Mouse (Mus musculus): Measurements from ENCODE around the gene Fbxo46. TPM values are rescaled to one million over a fixed set of nuclear protein-coding genes. Genes with fewer than 3 reads are reported as not detected.

The Fbxo46 gene
- polyA plus RNA-seq, 1 experiment from 2014 or later = 17.6 TPM

DNA sequence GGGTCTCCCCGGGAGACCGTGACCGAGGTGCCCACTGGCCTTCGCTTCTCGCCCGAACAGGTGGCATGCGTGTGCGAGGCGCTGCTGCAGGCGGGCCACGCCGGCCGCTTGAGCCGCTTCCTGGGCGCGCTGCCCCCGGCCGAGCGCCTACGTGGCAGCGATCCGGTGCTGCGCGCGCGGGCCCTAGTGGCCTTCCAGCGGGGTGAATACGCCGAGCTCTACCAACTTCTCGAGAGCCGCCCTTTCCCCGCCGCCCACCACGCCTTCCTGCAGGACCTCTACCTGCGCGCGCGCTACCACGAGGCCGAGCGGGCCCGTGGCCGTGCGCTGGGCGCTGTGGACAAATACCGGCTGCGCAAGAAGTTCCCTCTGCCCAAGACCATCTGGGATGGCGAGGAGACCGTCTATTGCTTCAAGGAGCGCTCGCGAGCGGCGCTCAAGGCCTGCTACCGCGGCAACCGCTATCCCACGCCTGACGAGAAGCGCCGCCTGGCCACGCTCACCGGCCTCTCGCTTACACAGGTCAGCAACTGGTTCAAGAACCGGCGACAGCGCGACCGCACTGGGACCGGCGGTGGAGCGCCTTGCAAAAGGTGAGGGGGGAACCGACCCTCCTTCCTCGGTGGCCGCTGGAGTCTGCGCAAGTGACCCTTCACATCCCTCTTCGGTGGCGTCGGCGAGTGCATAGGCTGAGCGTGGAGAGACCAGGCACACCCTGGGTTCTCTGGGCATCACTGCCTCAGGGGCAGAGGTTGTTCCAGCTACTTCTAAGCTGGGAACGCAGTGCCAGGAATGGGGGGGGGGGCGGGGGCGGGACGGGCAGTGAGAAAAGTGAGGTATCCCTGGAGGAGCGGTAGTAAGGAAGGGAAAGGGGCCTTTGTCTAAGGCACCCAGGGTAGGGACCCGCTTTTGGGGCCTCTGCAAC lies 24.6 kb upstream of the Fbxo46 start:
- Histone ChIP-seq H3K36me3 (peaks cover 41% of the 10 kb centered on the region), H3K4me3 (peak overlapping the region; percentile 85), H3K27me3 (ENCODE audit: low read depth, poor library complexity, severe bottlenecking) (peaks cover 24% of the 10 kb centered on the region), H3K9me3 (replicated peaks) (no peaks in the 10 kb centered on the region), H3K4me1 (peaks cover 75% of the 10 kb centered on the region), H3K27ac (replicated peaks) (peak overlapping the region; percentile 98)
- DNase-seq (ENCODE audit: low spot score) = peak; percentile 71
- WGBS = under 1% methylated on average over 85 of the region's 87 CpGs

DNA sequence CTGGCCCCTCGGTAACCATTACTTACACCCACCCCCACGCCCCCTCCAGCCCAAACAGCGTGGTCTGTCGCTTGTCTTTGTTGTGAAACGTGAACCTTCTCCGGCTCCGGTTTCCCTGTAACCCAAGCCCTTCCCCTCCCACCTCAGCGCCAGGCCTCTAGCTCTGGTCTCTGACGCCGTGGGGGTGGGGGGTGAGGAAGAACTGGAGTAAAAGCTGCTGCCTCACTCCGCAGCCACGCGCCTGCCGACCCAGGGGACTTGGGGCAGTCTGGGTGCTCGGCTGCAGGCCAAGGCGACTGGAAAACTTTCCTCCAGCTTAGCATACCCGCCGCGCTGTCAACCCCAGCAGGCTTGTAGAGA lies 23.9 kb upstream of the Fbxo46 start:
- Histone ChIP-seq H3K36me3 (peaks cover 35% of the 10 kb centered on the region), H3K9me3 (replicated peaks) (no peaks in the 10 kb centered on the region), H3K27ac (replicated peaks) (peak overlapping the region; percentile 98), H3K4me3 (peak overlapping the region; percentile 85), H3K4me1 (peaks cover 75% of the 10 kb centered on the region), H3K27me3 (ENCODE audit: low read depth, poor library complexity, severe bottlenecking) (peaks cover 17% of the 10 kb centered on the region)
- peak; percentile 80 for DNase-seq (ENCODE audit: low spot score)
- 0% methylated on average over 19 of the region's 19 CpGs for WGBS

DNA sequence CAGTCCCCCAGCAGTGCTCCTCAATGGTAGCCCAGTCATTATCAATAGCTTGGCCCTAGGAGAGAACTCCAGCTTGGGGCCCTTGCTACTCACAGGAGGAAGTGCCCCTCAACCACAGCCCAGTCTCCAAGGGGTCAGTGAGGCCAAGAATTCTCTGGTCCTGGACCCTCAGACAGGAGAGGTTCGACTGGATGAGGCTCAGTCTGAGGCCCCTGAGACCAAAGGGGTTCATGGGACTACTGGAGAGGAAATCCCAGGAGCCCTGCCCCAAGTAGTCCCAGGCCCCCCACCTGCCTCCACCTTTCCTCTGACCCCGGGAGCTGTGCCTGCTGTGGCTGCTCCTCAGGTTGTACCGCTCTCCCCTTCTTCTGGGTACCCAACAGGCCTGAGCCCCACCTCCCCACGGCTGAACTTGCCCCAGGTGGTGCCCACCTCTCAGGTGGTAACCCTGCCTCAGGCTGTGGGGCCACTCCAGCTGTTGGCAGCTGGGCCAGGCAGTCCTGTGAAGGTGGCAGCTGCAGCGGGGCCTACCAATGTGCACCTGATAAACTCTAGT lies 23.2 kb upstream of the Fbxo46 start:
- Histone ChIP-seq H3K4me1 (peaks cover 69% of the 10 kb centered on the region), H3K27ac (replicated peaks) (peak overlapping the region; percentile 98), H3K4me3 (peak overlapping the region; percentile 85), H3K36me3 (peaks cover 27% of the 10 kb centered on the region), H3K27me3 (ENCODE audit: low read depth, poor library complexity, severe bottlenecking) (peaks cover 10% of the 10 kb centered on the region), H3K9me3 (replicated peaks) (no peaks in the 10 kb centered on the region)
- DNase-seq (ENCODE audit: low spot score) = no peak
- 62% methylated on average over 5 of the region's 5 CpGs for WGBS

DNA sequence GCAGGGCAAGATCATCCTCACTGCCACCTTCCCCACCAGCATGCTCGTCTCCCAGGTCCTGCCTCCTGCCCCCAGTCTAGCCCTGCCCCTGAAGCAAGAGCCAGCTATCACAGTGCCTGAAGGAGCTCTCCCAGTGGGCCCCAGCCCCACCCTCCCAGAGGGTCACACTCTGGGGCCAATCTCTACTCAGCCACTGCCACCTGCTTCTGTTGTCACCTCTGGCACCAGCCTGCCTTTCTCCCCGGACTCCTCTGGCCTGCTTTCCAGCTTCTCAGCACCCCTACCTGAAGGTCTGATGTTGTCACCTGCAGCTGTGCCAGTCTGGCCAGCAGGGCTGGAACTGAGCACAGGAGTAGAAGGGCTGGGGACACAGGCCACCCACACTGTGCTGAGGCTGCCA lies 22.4 kb upstream of the Fbxo46 start:
- DNase-seq (ENCODE audit: low spot score) = no peak
- Histone ChIP-seq H3K9me3 (replicated peaks) (no peaks in the 10 kb centered on the region), H3K4me3 (peak overlapping the region; percentile 85), H3K4me1 (peaks cover 62% of the 10 kb centered on the region), H3K36me3 (peaks cover 20% of the 10 kb centered on the region), H3K27ac (replicated peaks) (0 out of 2 replicates have a peak overlapping the region, but pooled peaks have one; percentile 52), H3K27me3 (ENCODE audit: low read depth, poor library complexity, severe bottlenecking) (peaks cover 3% of the 10 kb centered on the region)
- 84% methylated on average over 2 of the region's 2 CpGs for WGBS

DNA sequence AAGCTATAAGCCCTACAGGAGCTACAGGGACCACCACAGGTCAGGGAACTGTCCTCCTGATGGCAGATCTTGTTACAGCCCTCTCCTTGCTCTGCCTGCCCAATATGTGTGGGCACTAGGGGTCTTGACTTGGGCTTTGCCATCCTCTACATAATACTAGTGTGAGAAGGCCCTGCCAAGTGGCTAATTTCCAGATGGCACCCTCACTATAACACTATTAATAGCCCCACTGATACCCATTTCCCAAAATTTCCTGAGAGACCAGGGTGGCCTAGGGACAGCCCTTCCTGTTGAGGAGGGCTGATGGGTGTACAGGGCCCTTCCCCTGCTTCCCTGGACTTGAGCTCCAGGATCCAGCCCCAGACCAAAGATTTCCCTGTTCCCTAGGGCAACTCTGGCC lies 21.8 kb upstream of the Fbxo46 start:
- Histone ChIP-seq H3K4me1 (peaks cover 56% of the 10 kb centered on the region), H3K27me3 (ENCODE audit: low read depth, poor library complexity, severe bottlenecking) (no peaks in the 10 kb centered on the region), H3K4me3 (no peak overlapping the region), H3K27ac (replicated peaks) (no peak overlapping the region), H3K9me3 (replicated peaks) (no peaks in the 10 kb centered on the region), H3K36me3 (peaks cover 18% of the 10 kb centered on the region)
- DNase-seq (ENCODE audit: low spot score) = no peak

DNA sequence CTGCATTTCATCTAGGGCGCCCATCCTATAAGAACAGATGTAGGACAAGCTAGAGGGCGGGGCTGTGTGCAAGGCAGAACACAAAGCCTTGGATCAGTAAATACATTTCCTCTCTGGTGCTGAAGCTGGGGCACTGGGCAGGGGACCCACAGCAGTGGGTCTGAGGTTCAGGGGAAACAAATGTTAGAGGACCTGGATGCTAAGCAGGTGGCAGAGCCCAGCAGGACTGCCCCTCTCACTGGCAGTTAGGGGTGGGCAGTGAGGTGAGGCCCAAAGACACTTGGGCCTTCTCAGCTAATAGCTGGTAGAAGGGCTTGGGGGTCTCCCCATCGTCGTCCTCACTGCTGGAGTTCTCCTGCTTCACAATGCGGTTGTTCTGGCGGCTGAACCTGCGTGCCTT lies 20.8 kb upstream of the Fbxo46 start:
- Histone ChIP-seq H3K36me3 (peaks cover 18% of the 10 kb centered on the region), H3K4me3 (no peak overlapping the region), H3K4me1 (peaks cover 47% of the 10 kb centered on the region), H3K9me3 (replicated peaks) (no peaks in the 10 kb centered on the region), H3K27ac (replicated peaks) (no peak overlapping the region), H3K27me3 (ENCODE audit: low read depth, poor library complexity, severe bottlenecking) (no peaks in the 10 kb centered on the region)
- WGBS = 61% methylated on average over 7 of the region's 7 CpGs
- DNase-seq (ENCODE audit: low spot score) = no peak

DNA sequence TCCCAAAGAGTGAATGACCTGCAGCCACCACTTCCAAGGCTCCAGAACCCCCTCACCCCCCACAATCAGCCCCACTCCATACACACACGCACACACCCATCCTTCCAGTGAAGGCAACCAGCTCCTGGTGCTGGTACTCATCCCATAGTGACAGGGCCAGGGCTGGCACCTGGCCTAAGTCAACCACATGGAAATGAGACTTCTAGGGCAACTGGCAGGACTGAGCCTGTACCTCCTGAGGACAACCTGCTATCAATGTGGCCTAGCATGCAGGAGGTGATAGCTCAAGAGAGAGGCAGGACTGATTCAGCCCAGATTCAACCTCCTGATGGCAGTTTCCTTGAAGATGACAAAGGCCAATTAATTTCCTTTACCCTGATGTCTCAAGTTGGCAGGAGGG lies 19.4 kb upstream of the Fbxo46 start:
- DNase-seq (ENCODE audit: low spot score) = no peak
- no peaks in the 10 kb centered on the region for H3K9me3 ChIP-seq (replicated peaks)
- 87% methylated on average over 1 of the region's 1 CpGs for WGBS
- no peak overlapping the region for H3K27ac ChIP-seq (replicated peaks)
- H3K4me3 ChIP-seq = no peak overlapping the region
- H3K27me3 ChIP-seq (ENCODE audit: low read depth, poor library complexity, severe bottlenecking) = no peaks in the 10 kb centered on the region
- peaks cover 34% of the 10 kb centered on the region for H3K4me1 ChIP-seq
- H3K36me3 ChIP-seq = peaks cover 18% of the 10 kb centered on the region

DNA sequence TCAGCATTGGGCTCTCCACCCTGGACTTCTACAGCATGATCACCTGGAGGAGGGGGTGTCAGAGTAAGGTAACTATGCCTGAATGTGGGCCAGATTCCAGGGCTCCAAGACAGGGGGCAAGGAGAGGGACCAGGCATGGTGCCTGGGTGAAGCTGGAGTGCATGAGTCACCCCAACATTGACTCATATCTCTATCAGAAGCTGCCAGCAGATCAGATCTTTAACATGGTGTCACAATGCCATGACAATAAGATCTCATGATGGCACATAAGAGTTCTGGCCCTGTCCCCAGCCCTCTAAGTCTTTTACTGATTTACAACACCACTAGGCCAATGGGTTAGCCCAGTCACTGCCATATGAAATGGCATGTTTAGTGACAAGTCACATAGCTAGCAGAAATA lies 15.9 kb upstream of the Fbxo46 start:
- H3K4me1 ChIP-seq = peaks cover 5% of the 10 kb centered on the region; the same call in 1 of the 2 replicates
- no peaks in the 10 kb centered on the region for H3K36me3 ChIP-seq
- no peaks in the 10 kb centered on the region for H3K9me3 ChIP-seq (replicated peaks)
- H3K27ac ChIP-seq (replicated peaks) = no peak overlapping the region
- no peak for DNase-seq (ENCODE audit: low spot score)
- no peaks in the 10 kb centered on the region for H3K27me3 ChIP-seq (ENCODE audit: low read depth, poor library complexity, severe bottlenecking)
- no peak overlapping the region for H3K4me3 ChIP-seq

DNA sequence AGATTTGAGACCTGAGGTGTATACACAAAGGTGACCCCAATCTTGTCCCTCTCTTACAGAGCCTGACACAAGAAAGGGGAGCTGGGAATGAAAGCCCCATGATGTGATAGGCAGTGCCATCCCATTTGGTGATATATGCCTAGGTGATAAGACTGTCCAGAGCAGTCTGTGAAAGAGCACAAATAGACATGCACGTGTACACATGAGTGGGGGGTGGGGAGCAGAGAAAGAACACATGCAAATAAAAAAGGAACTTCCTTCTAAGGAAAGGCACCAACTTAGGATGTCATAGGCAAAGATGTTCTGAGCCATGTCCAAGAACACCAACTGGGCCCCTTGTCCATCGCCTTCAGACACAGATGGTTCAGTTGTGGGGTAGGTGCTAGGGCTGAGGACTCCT lies 15.2 kb upstream of the Fbxo46 start:
- no peaks in the 10 kb centered on the region for H3K36me3 ChIP-seq
- no peak overlapping the region for H3K27ac ChIP-seq (replicated peaks)
- no peaks in the 10 kb centered on the region for H3K27me3 ChIP-seq (ENCODE audit: low read depth, poor library complexity, severe bottlenecking)
- no peaks in the 10 kb centered on the region for H3K9me3 ChIP-seq (replicated peaks)
- H3K4me1 ChIP-seq = no peaks in the 10 kb centered on the region
- no peak overlapping the region for H3K4me3 ChIP-seq
- DNase-seq (ENCODE audit: low spot score) = no peak
- WGBS = 88% methylated on average over 2 of the region's 2 CpGs

DNA sequence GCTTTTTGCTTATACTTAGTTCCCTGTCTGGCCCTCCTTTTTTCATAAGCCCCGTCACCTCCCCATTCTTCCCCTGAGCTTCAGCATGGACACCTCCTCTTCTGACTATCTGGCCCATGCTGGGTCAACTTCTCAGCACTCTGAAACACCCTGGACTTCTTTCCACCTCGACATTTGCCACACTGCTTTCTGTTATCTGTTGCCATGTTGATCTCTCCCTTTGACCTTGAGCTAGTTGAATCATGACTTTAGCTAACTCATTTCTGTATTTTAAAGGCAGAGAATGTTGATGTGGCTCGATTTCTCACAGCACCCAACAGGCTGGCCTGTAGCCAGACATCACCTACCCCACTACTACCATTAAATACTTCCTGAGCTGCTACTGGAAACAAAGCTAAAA lies 12.2 kb upstream of the Fbxo46 start:
- H3K27ac ChIP-seq (replicated peaks) = no peak overlapping the region
- H3K4me3 ChIP-seq = no peak overlapping the region
- no peaks in the 10 kb centered on the region for H3K27me3 ChIP-seq (ENCODE audit: low read depth, poor library complexity, severe bottlenecking)
- no peaks in the 10 kb centered on the region for H3K4me1 ChIP-seq
- H3K36me3 ChIP-seq = no peaks in the 10 kb centered on the region
- WGBS = 73% methylated on average over 3 of the region's 3 CpGs
- no peak for DNase-seq (ENCODE audit: low spot score)
- H3K9me3 ChIP-seq (replicated peaks) = no peaks in the 10 kb centered on the region

DNA sequence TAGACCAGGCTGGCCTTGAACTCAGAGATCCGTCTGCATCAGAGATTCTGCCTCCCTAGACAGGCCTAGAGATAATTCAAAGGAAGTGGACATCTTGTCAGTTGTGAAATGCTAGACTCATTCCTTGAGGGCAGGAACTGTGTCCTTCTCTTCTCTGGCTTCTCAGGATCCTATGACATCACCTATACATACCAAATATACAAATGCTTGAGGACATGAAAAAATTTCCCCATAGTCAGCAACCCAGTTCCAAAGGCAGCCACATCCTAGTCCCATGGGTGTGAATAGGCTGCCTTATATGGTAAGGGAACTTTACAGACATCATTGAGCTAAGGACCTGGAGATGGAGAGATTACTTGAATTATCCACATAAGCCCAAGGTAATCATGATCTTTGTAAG lies 10.1 kb upstream of the Fbxo46 start:
- no peak overlapping the region for H3K4me3 ChIP-seq
- no peaks in the 10 kb centered on the region for H3K36me3 ChIP-seq
- no peaks in the 10 kb centered on the region for H3K4me1 ChIP-seq
- H3K27me3 ChIP-seq (ENCODE audit: low read depth, poor library complexity, severe bottlenecking) = peaks cover 3% of the 10 kb centered on the region; the same call in 1 of the 2 replicates
- H3K27ac ChIP-seq (replicated peaks) = no peak overlapping the region
- 78% methylated on average over 1 of the region's 1 CpGs for WGBS
- no peaks in the 10 kb centered on the region for H3K9me3 ChIP-seq (replicated peaks)
- no peak for DNase-seq (ENCODE audit: low spot score)

DNA sequence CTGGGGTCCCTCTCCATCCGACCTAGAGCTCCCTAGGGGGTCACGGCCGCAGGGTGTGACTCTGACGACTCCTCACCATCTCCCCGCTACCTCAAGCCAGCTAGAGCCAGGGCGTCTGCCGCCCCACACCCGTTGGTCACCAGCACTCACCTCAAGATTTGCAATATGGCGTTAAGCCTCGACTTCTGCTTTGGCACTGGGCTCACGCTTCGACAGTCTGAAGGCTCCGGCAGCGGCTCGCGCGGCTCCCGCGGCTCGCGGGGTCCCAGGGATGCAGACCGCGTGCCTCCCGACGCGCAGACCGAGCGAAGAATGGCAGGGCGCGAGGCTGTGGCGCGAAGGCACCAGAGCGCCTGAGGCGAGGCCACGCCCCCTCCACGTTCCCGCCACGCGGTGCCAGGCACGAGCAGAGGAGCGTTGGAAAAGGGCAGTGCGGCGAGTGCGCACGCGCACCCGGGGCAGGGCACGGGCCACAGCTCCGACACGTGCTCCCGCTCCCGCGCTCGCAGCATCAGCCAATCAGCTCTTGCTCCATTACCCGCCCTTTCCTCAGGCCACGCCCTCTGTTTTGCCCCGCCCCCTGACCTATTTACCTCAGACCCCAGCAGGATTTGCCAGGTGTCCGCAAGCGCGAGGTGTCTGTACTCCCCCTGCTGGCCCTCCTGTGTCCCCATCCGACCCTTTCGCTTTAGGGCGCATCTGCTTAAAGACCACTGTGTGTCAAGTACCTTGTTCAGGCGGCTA lies 1.5 kb upstream of the Fbxo46 start, which contains the start of gene Gm4969:
Gene Gm4969, minus strand, starts transcription at position 341 of the 744 bp plus-strand sequence.
- WGBS = 20% methylated on average over 62 of the region's 64 CpGs
- peaks cover 14% of the 10 kb centered on the region for H3K9me3 ChIP-seq (replicated peaks)
- H3K27me3 ChIP-seq (ENCODE audit: low read depth, poor library complexity, severe bottlenecking) = peaks cover 18% of the 10 kb centered on the region
- H3K36me3 ChIP-seq = peaks cover 5% of the 10 kb centered on the region; the same call in 1 of the 2 replicates
- peak within 1 kb of the TSS; percentile 36 for H3K4me3 ChIP-seq
- DNase-seq (ENCODE audit: low spot score) = peak; percentile 66
- H3K27ac ChIP-seq (replicated peaks) = peak within 1 kb of the TSS; percentile 42; the same call in 1 of the 2 replicates
- peaks cover 24% of the 10 kb centered on the region for H3K4me1 ChIP-seq
